Mouse (Mus musculus) lung, adult 18-20 months (tissue): ENCODE results near the gene Ctbp2.
A peak's percentile ranks its signal among the peaks of the same experiment; 100 is the strongest.

Experiments used
- DNase-seq, 2 experiments: peaks; one replicate each; pipeline ENCODE4 v3.0.0; 2022; ENCODE audit warnings: mixed read lengths in 2 of 2

Gene Ctbp2

GRCm38 (mm10) chr7:133123999-133124700, at the start of gene Ctbp2:
Gene Ctbp2, minus strand, starts transcription at chr7:133124354.
- peak; percentile 82 to 87 for DNase-seq

DNA sequence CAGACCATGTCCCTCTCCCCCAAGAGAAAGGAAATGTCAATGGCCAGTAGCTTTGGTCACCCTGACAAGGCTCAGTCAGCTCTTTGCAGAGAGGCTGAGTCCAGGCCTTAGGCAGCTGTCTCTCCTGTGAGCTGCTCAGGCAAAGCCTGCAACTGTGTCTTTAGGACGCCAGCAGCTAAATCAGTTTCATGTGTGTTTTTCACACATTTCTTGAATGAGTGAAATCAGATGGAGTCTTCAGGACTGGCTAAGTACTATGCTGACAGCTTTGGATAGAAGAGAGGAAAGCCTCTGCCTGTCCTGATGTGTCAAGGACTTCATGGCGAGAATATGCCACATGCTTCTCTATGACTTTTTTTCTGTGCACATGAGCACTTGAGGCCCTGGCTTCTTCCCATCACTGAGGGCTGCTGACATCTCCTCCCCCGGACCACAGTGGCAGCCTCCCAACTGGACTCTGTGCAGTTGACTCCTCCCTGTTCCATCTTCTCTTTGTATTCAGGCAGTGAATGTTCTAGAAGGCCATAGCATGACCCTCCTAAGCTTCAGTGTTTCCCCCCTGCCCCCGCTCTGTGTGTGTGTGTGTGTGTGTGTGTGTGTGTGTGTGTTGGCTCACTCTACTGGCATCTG, 47.4 kb upstream of the Ctbp2 start:
- DNase-seq = peak in 1 of 2 experiments; percentile 5

GRCm38 (mm10) chr7:133168928-133169327, 44.8 kb upstream of the Ctbp2 start:
- DNase-seq = no peak

GRCm38 (mm10) chr7:133167903-133168302, 43.7 kb upstream of the Ctbp2 start:
- no peak for DNase-seq

DNA sequence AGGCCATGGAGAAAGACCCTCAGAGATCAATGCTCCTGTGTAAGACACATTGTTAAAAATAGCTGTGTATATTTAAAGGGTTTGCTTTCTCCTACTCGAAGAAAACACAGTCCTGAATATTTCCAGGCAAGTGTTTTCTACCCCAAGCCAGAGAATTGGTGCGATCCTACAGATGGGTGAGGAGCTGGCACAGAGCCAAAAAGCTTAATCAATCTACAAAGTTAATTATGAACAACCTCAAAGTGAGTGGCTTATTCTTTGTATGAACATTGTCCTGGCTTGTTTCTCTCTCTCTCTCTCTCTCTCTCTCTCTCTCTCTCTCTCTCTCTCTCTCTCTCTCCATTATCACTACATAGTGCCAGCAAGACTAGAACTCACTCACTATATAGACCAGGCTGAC, 40.6 kb upstream of the Ctbp2 start:
- DNase-seq = no peak

DNA sequence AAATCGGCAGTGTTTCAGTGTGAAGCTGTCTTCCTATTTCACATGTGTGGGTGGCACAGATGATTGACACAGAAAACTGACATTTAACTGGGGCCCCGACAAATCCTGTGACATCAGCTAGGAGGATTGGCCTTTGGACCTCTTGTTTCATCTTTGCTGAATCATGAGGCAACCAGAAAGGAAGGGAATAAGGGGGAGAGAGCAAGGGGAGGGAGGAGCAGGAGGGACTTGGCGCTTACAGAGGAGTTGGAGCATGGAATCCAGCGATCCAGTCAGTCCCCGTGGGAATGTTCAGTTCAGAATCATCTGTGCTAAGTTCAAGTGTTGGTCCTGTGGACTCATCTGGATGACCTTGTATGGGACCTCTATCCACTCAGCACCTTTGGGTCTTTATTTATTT, 38.9 kb upstream of the Ctbp2 start:
- no peak for DNase-seq

DNA sequence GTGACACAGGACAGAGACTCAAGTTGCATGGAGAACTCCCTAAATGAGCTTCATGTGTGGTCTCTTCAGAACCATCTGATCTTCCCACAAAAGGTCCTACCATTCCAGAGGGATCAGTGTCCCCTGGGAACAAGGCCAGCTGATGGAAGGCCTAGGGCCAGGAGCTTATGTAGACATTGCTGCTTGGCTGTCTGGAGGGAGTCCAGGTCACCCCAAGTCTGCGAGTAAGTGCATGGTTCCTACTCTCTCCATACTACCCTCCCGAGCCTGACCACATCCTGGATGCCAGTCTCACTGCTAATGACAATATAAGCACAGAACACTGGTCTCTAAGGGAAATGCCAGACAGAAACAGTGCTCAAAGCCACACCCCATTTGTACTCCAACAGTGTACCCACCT, 38.0 kb upstream of the Ctbp2 start:
- DNase-seq = no peak

DNA sequence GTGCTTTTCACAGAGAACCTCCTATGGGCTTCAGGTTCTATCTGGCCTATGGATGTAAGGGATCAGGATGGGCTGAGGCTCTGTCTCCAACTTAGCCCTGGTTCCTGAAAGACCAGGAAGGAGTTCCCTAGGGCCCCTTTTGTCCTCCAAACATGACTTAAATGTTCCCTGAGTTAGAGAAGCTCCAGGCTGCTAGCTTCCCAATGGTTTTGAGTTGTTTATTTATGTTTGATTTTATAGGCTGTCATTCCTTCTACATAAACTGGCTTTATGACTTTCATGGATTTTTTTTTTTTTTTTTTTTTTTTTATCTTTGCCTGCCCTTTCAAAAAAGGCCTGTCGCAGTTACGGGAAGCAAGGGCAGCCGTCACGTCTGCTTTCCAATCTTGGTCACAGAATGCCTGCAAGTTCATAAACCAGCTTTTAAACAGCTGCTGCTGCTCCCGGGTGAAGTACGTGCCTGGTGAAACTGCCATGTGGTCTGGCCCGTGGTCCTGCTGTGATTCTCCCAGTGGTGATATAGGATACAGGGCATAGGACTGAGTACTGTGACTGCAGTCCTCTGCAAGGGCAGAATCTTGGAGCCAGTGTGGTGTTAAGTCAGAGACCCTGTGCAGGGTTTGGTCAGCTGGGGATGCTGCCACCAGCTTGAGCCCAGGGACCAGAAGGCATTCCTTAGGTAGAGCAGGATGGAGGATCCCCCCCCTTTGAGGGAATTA, 37.4 kb upstream of the Ctbp2 start:
- DNase-seq = no peak

GRCm38 (mm10) chr7:133159519-133159918, 35.4 kb upstream of the Ctbp2 start:
- DNase-seq = no peak

DNA sequence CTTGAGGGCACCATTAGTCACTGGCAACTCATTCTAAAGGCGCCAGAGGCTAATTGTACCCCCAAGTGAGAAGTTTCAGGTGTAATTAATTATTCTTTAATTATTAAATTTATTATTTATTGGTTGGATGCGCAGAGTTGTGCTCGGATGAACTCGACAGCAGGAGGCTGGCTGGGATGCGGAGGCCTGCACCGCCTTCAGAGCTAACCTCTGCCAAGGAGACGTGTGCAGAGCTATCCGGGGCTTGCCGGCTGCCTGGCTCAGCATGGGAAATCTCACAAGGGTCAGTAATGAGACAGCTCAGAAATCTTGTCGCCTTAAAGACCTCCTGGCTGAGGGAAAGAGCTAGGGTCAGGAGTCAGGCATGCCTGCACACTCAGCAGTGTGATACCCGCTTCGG, 31.5 kb upstream of the Ctbp2 start:
- no peak for DNase-seq

DNA sequence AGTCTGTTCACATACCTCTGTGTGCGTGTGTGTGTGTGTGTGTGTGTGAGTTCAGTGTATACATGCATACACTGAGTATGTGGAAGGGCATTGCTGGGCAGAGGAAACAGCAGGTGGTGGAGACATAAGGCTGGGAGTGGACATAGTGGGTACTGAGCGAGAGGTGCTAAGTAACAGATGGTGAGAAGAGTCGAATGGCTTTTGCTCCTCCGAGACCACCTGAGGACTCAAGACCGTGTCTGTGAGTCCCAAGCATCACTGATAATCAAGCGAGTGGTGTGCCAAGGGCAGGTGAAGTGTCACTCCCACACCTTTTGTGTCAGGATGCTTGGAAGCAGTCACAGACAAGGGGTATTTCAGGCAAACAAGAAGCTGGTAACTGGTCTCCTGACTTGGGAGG, 30.7 kb upstream of the Ctbp2 start:
- DNase-seq = no peak

GRCm38 (mm10) chr7:133139689-133140336, 15.7 kb upstream of the Ctbp2 start:
- DNase-seq = no peak

DNA sequence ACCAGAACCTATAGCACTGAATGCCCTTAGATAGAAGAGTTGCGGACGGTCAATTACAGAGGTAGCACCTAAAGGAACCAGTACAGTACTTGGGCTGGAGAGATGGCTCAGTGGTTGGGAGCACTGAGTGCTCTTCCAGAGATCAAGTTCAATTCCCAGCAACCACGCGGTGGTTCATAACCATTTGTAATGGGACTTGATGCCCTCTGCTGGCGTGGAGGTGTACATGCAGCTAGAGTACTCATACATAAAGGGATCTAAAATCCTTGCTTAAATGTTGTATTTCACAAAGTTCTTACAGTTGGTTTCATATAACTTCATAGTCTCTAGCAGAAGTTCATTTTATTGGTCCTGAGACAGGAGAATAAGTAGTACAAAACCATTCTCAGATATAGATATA, 9.4 kb upstream of the Ctbp2 start:
- DNase-seq = no peak

- no peak for DNase-seq
Observed at GRCm38 (mm10) chr7:133132702-133133101, 8.5 kb upstream of the Ctbp2 start.

- DNase-seq = no peak
Observed at GRCm38 (mm10) chr7:133124701-133125485, 739 bp upstream of the Ctbp2 start.

GRCm38 (mm10) chr7:133123244-133123998, 733 bp downstream of the Ctbp2 start, which contains the start of gene Fgfr2:
Gene Fgfr2, minus strand, starts transcription at chr7:133123350.
- peak; percentile 73 to 76 for DNase-seq

DNA sequence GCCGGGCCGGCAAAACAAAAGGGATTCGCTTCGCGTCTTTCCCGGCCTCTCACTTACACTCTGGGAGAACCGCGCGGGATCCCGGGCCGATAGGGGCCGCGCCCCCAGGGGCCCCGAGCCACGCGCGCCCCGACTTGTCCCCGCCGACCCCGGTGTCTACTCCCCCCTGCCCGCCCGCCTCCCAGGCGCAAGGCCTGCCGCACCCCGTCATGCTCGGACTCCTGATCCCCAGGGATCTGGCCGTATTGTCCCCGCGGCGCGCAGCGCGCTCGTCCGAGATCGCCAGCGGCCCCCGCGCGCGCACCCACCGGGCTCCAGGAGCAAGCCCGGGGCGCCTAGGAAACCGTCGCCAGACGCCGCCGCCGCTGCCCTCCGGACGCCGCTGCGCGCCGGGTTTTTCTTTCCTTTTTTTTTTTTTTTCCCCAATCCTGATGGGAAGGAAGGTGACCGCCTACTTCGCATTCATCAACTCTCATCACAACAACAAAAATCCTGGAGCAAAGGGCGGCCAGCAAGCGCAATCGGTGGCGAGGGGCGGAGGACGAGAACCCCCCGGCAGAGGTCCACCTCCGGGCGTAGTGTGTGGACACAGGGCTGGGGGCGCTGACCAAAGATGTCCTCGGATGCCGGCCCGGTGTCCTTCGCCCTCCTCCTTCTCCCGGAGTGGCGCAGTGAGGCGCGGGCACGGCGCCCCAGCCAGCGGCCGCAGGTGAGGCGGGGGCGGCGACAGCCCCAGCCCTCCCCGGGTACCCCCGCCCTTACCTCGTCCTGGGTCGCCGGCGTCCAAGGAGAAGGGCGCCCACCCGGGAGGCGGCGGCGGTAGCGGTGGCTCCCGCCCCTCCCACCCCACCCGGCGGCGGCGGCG, 1.5 kb downstream of the Ctbp2 start:
- peak; percentile 52 to 54 for DNase-seq

DNA sequence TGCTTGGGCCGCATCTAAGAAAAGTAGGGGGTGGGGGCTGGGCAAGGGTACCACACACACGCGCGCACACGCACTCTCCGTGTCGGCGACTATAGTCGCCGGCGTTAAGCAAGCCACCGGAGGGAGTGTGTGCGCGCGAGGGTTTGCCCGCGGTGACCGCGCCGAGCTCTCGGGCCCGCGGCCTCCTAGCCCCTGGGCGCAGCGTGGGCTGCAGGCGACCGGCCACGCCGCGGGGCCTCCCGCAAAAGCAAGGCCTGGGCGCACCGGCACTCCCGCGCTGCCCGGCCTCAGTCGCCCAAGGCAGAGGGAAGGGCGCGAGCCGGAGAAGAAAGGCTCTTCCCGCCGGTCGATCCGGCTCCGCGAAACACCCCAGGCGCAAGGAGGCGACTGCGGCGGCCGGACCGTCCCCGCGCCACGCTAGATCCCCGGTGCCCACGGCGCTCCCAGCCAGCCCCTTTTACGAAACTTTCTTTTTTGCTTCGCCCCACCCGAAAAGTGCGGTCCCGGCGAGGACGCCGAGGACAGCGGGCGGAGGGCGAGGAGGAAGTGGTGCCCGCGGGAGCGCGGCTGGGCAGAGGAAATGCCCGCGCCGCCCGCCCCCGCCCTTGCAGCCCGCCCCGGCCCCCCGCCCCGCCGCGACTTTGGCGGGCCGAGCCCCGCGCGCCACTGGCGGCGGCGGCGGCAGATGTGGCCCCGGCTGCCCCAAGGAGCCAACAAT, 2.3 kb downstream of the Ctbp2 start:
- DNase-seq = peak; percentile 49 to 56

DNA sequence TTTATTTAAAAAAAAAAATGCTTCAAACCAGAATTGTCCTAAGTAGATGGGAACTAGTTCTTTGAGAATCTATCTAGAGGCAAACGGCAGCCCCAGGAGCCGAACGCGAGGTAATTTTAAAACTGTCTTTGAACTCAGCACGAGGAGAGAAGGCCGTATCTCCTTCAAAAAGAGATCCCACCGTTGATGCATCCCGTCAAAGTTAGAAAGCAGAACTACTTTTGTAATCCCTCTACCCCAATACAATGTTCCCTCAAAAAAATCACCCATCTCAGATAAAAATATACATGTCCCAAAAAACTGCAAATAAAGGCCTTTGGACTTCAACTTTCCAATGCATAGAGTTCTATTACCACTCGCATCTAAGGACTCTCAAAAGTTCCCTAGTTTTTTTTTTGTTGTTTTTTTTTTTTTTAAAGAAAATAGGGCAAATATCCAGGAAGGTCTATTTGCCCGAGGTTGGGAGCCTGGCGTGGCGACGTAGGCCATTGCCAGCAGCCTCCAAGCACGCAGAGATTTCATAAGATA, 3.0 kb downstream of the Ctbp2 start:
- no peak for DNase-seq

- no peak for DNase-seq
Observed at GRCm38 (mm10) chr7:133120221-133120751, 3.9 kb downstream of the Ctbp2 start.
